31 mouse cellular contexts compared by ENCODE assay signal in genomic region chr16:8415996-8416395, GRCm38 (mm10). TPM values are rescaled to one million over a fixed set of nuclear protein-coding genes. Genes with fewer than 3 reads are reported as not detected.
DNase-seq lines count a peak whose midpoint lies in the region; ATAC-seq and TF ChIP-seq lines count a peak whose summit lies in the region.
"Had no signal": no experiment of that assay in that cellular context is flagged by ENCODE, and none has a peak within 500 bp of the region (broad histone marks: within the 10 kb centered on the region; RNA-seq: fewer than 3 reads in every experiment).

No protein-coding gene starts in this region.

- no peak overlapping the region for H3K4me2 ChIP-seq in forebrain, embryonic 11.5 days (ENCODE audit: low read depth, low read length, severe bottlenecking)
- H3K4me2 ChIP-seq in hindbrain, postnatal 0 days (ENCODE audit: low read depth, low read length): no peak overlapping the region
- H3K4me2 ChIP-seq: forebrain, embryonic 12.5 days; forebrain, embryonic 15.5 days; heart, embryonic 12.5 days; heart, embryonic 15.5 days; hindbrain, embryonic 12.5 days; hindbrain, embryonic 15.5 days had no signal

- no peaks in the 10 kb centered on the region for H3K36me3 ChIP-seq in forebrain, embryonic 11.5 days (ENCODE audit: control insufficient read depth, insufficient read depth, low read length)
- no peaks in the 10 kb centered on the region for H3K36me3 ChIP-seq in forebrain, embryonic 10.5 days (replicated peaks)
- no peaks in the 10 kb centered on the region for H3K36me3 ChIP-seq in hindbrain, embryonic 10.5 days
- no peaks in the 10 kb centered on the region for H3K36me3 ChIP-seq in hindbrain, postnatal 0 days (ENCODE audit: insufficient read depth, low read length)
- H3K36me3 ChIP-seq: forebrain, embryonic 12.5 days; forebrain, embryonic 15.5 days; G1E; heart, embryonic 12.5 days; heart, embryonic 15.5 days; hindbrain, embryonic 12.5 days; hindbrain, embryonic 15.5 days had no signal

- DNase-seq in forebrain, embryonic 11.5 days (ENCODE audit: low spot score): peak; percentile 32
- no peak for DNase-seq in forebrain, embryonic 10.5 days (ENCODE audit: extremely low spot score, low spot score)
- DNase-seq in hindbrain, embryonic 10.5 days (ENCODE audit: low spot score): peak; percentile 0
- no peak for DNase-seq in hindbrain, postnatal 0 days (ENCODE audit: low spot score)
- DNase-seq in testis, postnatal 10 days (ENCODE audit: low spot score): peak; percentile 40
- DNase-seq in testis, postnatal 14 days (ENCODE audit: low spot score): no peak
- DNase-seq: adrenal gland, postnatal 10 days; adrenal gland, postnatal 36 days; B cell, adult 2 months; cerebellum, adult 18-20 months; cerebellum, adult 9-10 months; cerebellum, postnatal 14 days; gastrocnemius, postnatal 25 days; heart, adult 2 months; heart, postnatal 10 days; heart, postnatal 4 days; kidney, adult 2 months had no signal

- H3K9ac ChIP-seq in forebrain, embryonic 11.5 days (ENCODE audit: low read length): no peak overlapping the region
- no peak overlapping the region for H3K9ac ChIP-seq in hindbrain, postnatal 0 days (replicated peaks; ENCODE audit: low read length)
- H3K9ac ChIP-seq: forebrain, embryonic 12.5 days; forebrain, embryonic 15.5 days; heart, embryonic 12.5 days; heart, embryonic 15.5 days; hindbrain, embryonic 15.5 days had no signal

- no peaks in the 10 kb centered on the region for H3K4me1 ChIP-seq in forebrain, embryonic 11.5 days (replicated peaks; ENCODE audit: control insufficient read depth, insufficient read depth, low read length)
- H3K4me1 ChIP-seq in forebrain, embryonic 10.5 days: peaks cover 10% of the 10 kb centered on the region
- H3K4me1 ChIP-seq in hindbrain, embryonic 10.5 days (replicated peaks): peaks cover 11% of the 10 kb centered on the region
- H3K4me1 ChIP-seq in hindbrain, postnatal 0 days (ENCODE audit: insufficient read depth, low read length): no peaks in the 10 kb centered on the region
- H3K4me1 ChIP-seq: forebrain, embryonic 15.5 days; heart, embryonic 12.5 days; heart, embryonic 15.5 days; hindbrain, embryonic 15.5 days had no signal

- H3K27ac ChIP-seq in forebrain, embryonic 11.5 days (ENCODE audit: low read depth, low read length): no peak overlapping the region
- H3K27ac ChIP-seq in forebrain, embryonic 10.5 days: no peak overlapping the region
- no peak overlapping the region for H3K27ac ChIP-seq in hindbrain, embryonic 10.5 days
- no peak overlapping the region for H3K27ac ChIP-seq in hindbrain, postnatal 0 days
- H3K27ac ChIP-seq: forebrain, embryonic 12.5 days; forebrain, embryonic 15.5 days; heart, adult 2 months; heart, embryonic 15.5 days; hindbrain, embryonic 12.5 days; hindbrain, embryonic 15.5 days had no signal

- no peak overlapping the region for H3K4me3 ChIP-seq in forebrain, embryonic 11.5 days (ENCODE audit: low read depth, low read length)
- no peak overlapping the region for H3K4me3 ChIP-seq in forebrain, embryonic 10.5 days
- no peak overlapping the region for H3K4me3 ChIP-seq in hindbrain, embryonic 10.5 days
- no peak overlapping the region for H3K4me3 ChIP-seq in hindbrain, postnatal 0 days (ENCODE audit: low read length)
- H3K4me3 ChIP-seq: forebrain, embryonic 12.5 days; forebrain, embryonic 15.5 days; heart, adult 2 months; heart, embryonic 12.5 days; heart, embryonic 15.5 days; hindbrain, embryonic 12.5 days; hindbrain, embryonic 15.5 days had no signal

- TF ChIP-seq CTCF in hindbrain, postnatal 0 days (IDR thresholded peaks at IDR 0.05; ENCODE audit: low read depth): no peak

- no peaks in the 10 kb centered on the region for H3K27me3 ChIP-seq in forebrain, embryonic 11.5 days (ENCODE audit: control insufficient read depth, insufficient read depth, low read length)
- peaks cover 12% of the 10 kb centered on the region; the same call in 1 of the 2 replicates for H3K27me3 ChIP-seq in forebrain, embryonic 10.5 days (ENCODE audit: poor library complexity, severe bottlenecking)
- H3K27me3 ChIP-seq in hindbrain, embryonic 10.5 days (ENCODE audit: insufficient read depth, poor library complexity, severe bottlenecking): peaks cover 12% of the 10 kb centered on the region; the same call in 1 of the 2 replicates
- H3K27me3 ChIP-seq in hindbrain, postnatal 0 days (ENCODE audit: insufficient read depth, low read length): no peaks in the 10 kb centered on the region

- 91% methylated on average over 8 of the region's 8 CpGs for WGBS in forebrain, embryonic 11.5 days
- 86% methylated on average over 8 of the region's 8 CpGs for WGBS in forebrain, embryonic 10.5 days
- 89% methylated on average over 8 of the region's 8 CpGs for WGBS in hindbrain, embryonic 10.5 days
- whole genome bisulfite sequencing in hindbrain, postnatal 0 days: 80% methylated on average over 8 of the region's 8 CpGs

- no peak for ATAC-seq in forebrain, embryonic 11.5 days (replicated peaks; ENCODE audit: low FRiP score)
- no peak for ATAC-seq in hindbrain, postnatal 0 days
- ATAC-seq: forebrain, embryonic 15.5 days; intestine, postnatal 0 days; Patski had no signal

- no peaks in the 10 kb centered on the region for H3K9me3 ChIP-seq in forebrain, embryonic 11.5 days (ENCODE audit: control insufficient read depth, low read length)
- H3K9me3 ChIP-seq in forebrain, embryonic 10.5 days: no peaks in the 10 kb centered on the region
- no peaks in the 10 kb centered on the region for H3K9me3 ChIP-seq in hindbrain, embryonic 10.5 days
- no peaks in the 10 kb centered on the region for H3K9me3 ChIP-seq in hindbrain, postnatal 0 days (ENCODE audit: low read length)
- H3K9me3 ChIP-seq: forebrain, embryonic 12.5 days; forebrain, embryonic 15.5 days; G1E; heart, embryonic 12.5 days; heart, embryonic 15.5 days; hindbrain, embryonic 12.5 days; hindbrain, embryonic 15.5 days had no signal

RNA-seq across cellular contexts. Expression of gene Tmem114, which starts 8.9 kb away (rescaled TPM):
- not detected in 2 replicates for polyA plus RNA-seq in forebrain, embryonic 11.5 days (2014; fragmentation: Nextera tagmentation; extraction: Ambion mirVana)
- polyA plus RNA-seq in forebrain, embryonic 10.5 days (2016; fragmentation: Nextera tagmentation; extraction: Ambion mirVana): 0.14 TPM in 1 of 2 replicates, not detected in the other
- 0.19 TPM in 1 of 2 replicates, not detected in the other for polyA plus RNA-seq in hindbrain, embryonic 10.5 days (2016; fragmentation: Nextera tagmentation; extraction: Ambion mirVana)
- total RNA-seq in hindbrain, postnatal 0 days (2014; rRNA removed): 1.2 and 3.4 TPM in 2 replicates
- polyA plus RNA-seq in hindbrain, postnatal 0 days (2015; fragmentation: Nextera tagmentation; extraction: Ambion mirVana): 2.0 and 2.1 TPM in 2 replicates
- total RNA-seq: adrenal gland, adult 18-20 months; adrenal gland, postnatal 10 days; adrenal gland, postnatal 36 days; CH12.LX; G1E; gastrocnemius, adult 8-10 months; gastrocnemius, postnatal 25 days; heart, adult 2 months; heart, postnatal 10 days; heart, postnatal 4 days had no signal
- polyA plus RNA-seq: embryonic facial prominence, embryonic 11.5 days; embryonic facial prominence, embryonic 14.5 days; forebrain, embryonic 12.5 days; forebrain, embryonic 15.5 days; G1E; heart, adult 2 months; heart, embryonic 12.5 days; heart, embryonic 15.5 days; hindbrain, embryonic 12.5 days; intestine, postnatal 0 days; kidney, adult 2 months; Patski had no signal

RNA-seq across cellular contexts. Expression of gene Mettl22, which starts 54.6 kb away (rescaled TPM):
- polyA plus RNA-seq in forebrain, embryonic 11.5 days (2014; fragmentation: Nextera tagmentation; extraction: Ambion mirVana): 16.4 and 22.1 TPM in 2 replicates
- polyA plus RNA-seq in forebrain, embryonic 10.5 days (2016; fragmentation: Nextera tagmentation; extraction: Ambion mirVana): 24.4 and 25.7 TPM in 2 replicates
- polyA plus RNA-seq in hindbrain, embryonic 10.5 days (2016; fragmentation: Nextera tagmentation; extraction: Ambion mirVana): 24.0 and 26.0 TPM in 2 replicates
- total RNA-seq in hindbrain, postnatal 0 days (2014; rRNA removed): 34.0 and 39.0 TPM in 2 replicates
- 66.3 and 66.9 TPM in 2 replicates for polyA plus RNA-seq in hindbrain, postnatal 0 days (2015; fragmentation: Nextera tagmentation; extraction: Ambion mirVana)

Comparison
In these comparisons a context has a peak if more than half of its experiments do, and no peak if none do; other contexts are left out.
1. DNase-seq: peak in forebrain, embryonic 11.5 days (single experiment), hindbrain, embryonic 10.5 days (single experiment) and testis, postnatal 10 days (single experiment); none in forebrain, embryonic 10.5 days (single experiment), hindbrain, postnatal 0 days (single experiment) and testis, postnatal 14 days (single experiment).